Mouse (Mus musculus) liver, embryonic 14.5 days (tissue): ENCODE measurements at regions not wholly inside any gene's neighbourhood (a gene's known extent, or its start where the extent isn't known, plus 50 kb on each side); places are given as distances from the start of the nearest gene placed in this dataset.

Experiments
- ATAC-seq: fragments of 200-750 bp; cut with Nextera tagmentation; 2 replicates; pipeline ENCODE4 v1.8.0; 2017; ENCODE audit warnings: moderate number of reproducible peaks, mild to moderate bottlenecking, moderate library complexity; ENCODE audit not compliant: insufficient read depth
- DNase-seq, 3 experiments: peaks; one replicate each; pipeline ENCODE4 v3.0.0-alpha.2; 2012 to 2013; ENCODE audit warnings: low read depth in 3 of 3, low spot score in 3 of 3
- H3K27ac ChIP-seq: fragments of 300-500 bp; sonication (generic); 2 replicates; pipeline ENCODE4 v1.5.1; 2014; ENCODE audit warnings: moderate library complexity, mild to moderate bottlenecking, control low read depth, inconsistent platforms
- H3K27me3 ChIP-seq: fragments of 300-500 bp; sonication (generic); 2 replicates; pipeline ENCODE4 v1.6.1; 2014; ENCODE audit warnings: mild to moderate bottlenecking, low read length, moderate library complexity; ENCODE audit not compliant: control insufficient read depth, insufficient read depth
- H3K36me3 ChIP-seq: fragments of 300-500 bp; sonication (generic); replicated peaks from 2 replicates; pipeline ENCODE4 v1.6.1; 2014; ENCODE audit warnings: low read depth; ENCODE audit not compliant: control insufficient read depth, insufficient read depth
- H3K4me1 ChIP-seq, 2 experiments: fragments of 200-500 bp in 1 of 2; fragments of 300-500 bp in 1 of 2; sonication (generic) in 1 of 2; replicated peaks; 2 replicates each; pipeline ENCODE4 v1.6.1; 2012 to 2014; ENCODE audit warnings: antibody characterized with exemption in 1 of 2, inconsistent platforms in 1 of 2, low read length in 1 of 2; ENCODE audit not compliant: control insufficient read depth in 2 of 2, insufficient read depth in 2 of 2
- H3K4me2 ChIP-seq: fragments of 300-500 bp; sonication (generic); 2 replicates; pipeline ENCODE4 v1.6.1; 2014; ENCODE audit warnings: low read depth, mild to moderate bottlenecking, control low read depth, moderate library complexity
- H3K4me3 ChIP-seq, 2 experiments: fragments of 200-500 bp in 1 of 2; fragments of 300-500 bp in 1 of 2; sonication (generic) in 1 of 2; 2 replicates each; pipeline ENCODE4 v1.5.1; 2012 to 2014; ENCODE audit warnings: low read depth in 2 of 2, low read length in 2 of 2, mild to moderate bottlenecking in 2 of 2, control low read depth in 1 of 2, inconsistent platforms in 1 of 2, moderate library complexity in 1 of 2; ENCODE audit not compliant: insufficient read depth in 1 of 2
- H3K9ac ChIP-seq: fragments of 300-500 bp; sonication (generic); replicated peaks from 2 replicates; pipeline ENCODE4 v1.6.1; 2014; ENCODE audit warnings: mild to moderate bottlenecking, control low read depth, moderate library complexity
- H3K9me3 ChIP-seq: fragments of 300-500 bp; sonication (generic); 2 replicates; pipeline ENCODE4 v1.6.1; 2016; ENCODE audit warnings: low read length, mixed read lengths; ENCODE audit not compliant: control insufficient read depth
- CTCF ChIP-seq: IDR thresholded peaks from 2 replicates; pipeline ENCODE4 v1.5.1; 2016; ENCODE audit warnings: antibody characterized with exemption, low read depth, control low read depth
- EP300 ChIP-seq: IDR thresholded peaks from 2 replicates; pipeline ENCODE4 v1.6.1; 2016; ENCODE audit warnings: antibody characterized with exemption, low read depth
- WGBS: fragments of 180-500 bp; shearing (Covaris S2); extraction: QIAGEN DNeasy Blood & Tissue Kit; methylation state at CpG from one replicate; pipeline ENCODE4 v1.1.7; 2014; ENCODE audit not compliant: insufficient replicate concordance; 5-methylcytosine and 5-hydroxymethylcytosine counted together

- ATAC-seq (no peak), DNase-seq (no peak)
- H3K9me3 ChIP-seq, result no peaks in the 10 kb centered on the region
- no peak for TF ChIP-seq CTCF
- TF ChIP-seq EP300, result no peak
- no peaks in the 10 kb centered on the region for H3K36me3 ChIP-seq
- no peak overlapping the region for H3K27ac ChIP-seq
- no peaks in the 10 kb centered on the region for H3K27me3 ChIP-seq
- H3K4me1 ChIP-seq, result no peaks in the 10 kb centered on the region; a peak in 1 of 4 replicates
- no peak overlapping the region for H3K4me3 ChIP-seq
- H3K9ac ChIP-seq, result no peak overlapping the region
- H3K4me2 ChIP-seq, result no peak overlapping the region
- 84% methylated on average over 12 of the region's 12 CpGs for WGBS
Measured at GRCm38 (mm10) chr8:15244770-15245485, 199.1 kb upstream of the BB014433 start.

- 48% methylated on average over 3 of the region's 3 CpGs for WGBS
- Histone ChIP-seq H3K27ac (no peak overlapping the region), H3K4me3 (no peak overlapping the region), H3K4me1 (no peaks in the 10 kb centered on the region), H3K4me2 (no peak overlapping the region), H3K36me3 (no peaks in the 10 kb centered on the region), H3K27me3 (no peaks in the 10 kb centered on the region), H3K9ac (no peak overlapping the region), H3K9me3 (no peaks in the 10 kb centered on the region)
- no peak for ATAC-seq
- DNase-seq, result no peak
- TF ChIP-seq EP300 (no peak), CTCF (no peak)
Measured at GRCm38 (mm10) chr8:15235410-15235809, 189.5 kb upstream of the BB014433 start.

- no peak overlapping the region for H3K9ac ChIP-seq
- no peaks in the 10 kb centered on the region for H3K9me3 ChIP-seq
- no peaks in the 10 kb centered on the region for H3K36me3 ChIP-seq
- ATAC-seq, result no peak
- no peak for DNase-seq
- no peak overlapping the region for H3K4me3 ChIP-seq
- no peak overlapping the region for H3K4me2 ChIP-seq
- no peak for TF ChIP-seq CTCF
- no peak for TF ChIP-seq EP300
- no peaks in the 10 kb centered on the region for H3K27me3 ChIP-seq
- 47% methylated on average over 8 of the region's 8 CpGs for WGBS
- no peak overlapping the region for H3K27ac ChIP-seq
- H3K4me1 ChIP-seq, result no peaks in the 10 kb centered on the region
Measured at GRCm38 (mm10) chr8:15233241-15233640, 187.4 kb upstream of the BB014433 start.

GRCm38 (mm10) chr8:15230217-15230616 is 184.3 kb upstream of the BB014433 start:
- no peak overlapping the region for H3K4me2 ChIP-seq
- H3K27ac ChIP-seq, result no peak overlapping the region
- H3K36me3 ChIP-seq, result no peaks in the 10 kb centered on the region
- H3K9ac ChIP-seq, result no peak overlapping the region
- no peaks in the 10 kb centered on the region for H3K27me3 ChIP-seq
- 43% methylated on average over 2 of the region's 2 CpGs for WGBS
- DNase-seq (no peak), ATAC-seq (no peak)
- H3K4me1 ChIP-seq, result no peaks in the 10 kb centered on the region
- no peak for TF ChIP-seq EP300
- no peak for TF ChIP-seq CTCF
- no peak overlapping the region for H3K4me3 ChIP-seq
- no peaks in the 10 kb centered on the region for H3K9me3 ChIP-seq

GRCm38 (mm10) chr8:15221211-15221912 is 175.5 kb upstream of the BB014433 start:
- no peak overlapping the region for H3K27ac ChIP-seq
- H3K9me3 ChIP-seq, result no peaks in the 10 kb centered on the region
- 33% methylated on average over 13 of the region's 13 CpGs for WGBS
- DNase-seq (no peak), ATAC-seq (no peak)
- no peak for TF ChIP-seq EP300
- TF ChIP-seq CTCF, result peak; percentile 64
- H3K36me3 ChIP-seq, result no peaks in the 10 kb centered on the region
- H3K4me2 ChIP-seq, result no peak overlapping the region
- H3K27me3 ChIP-seq, result no peaks in the 10 kb centered on the region
- H3K4me1 ChIP-seq, result no peaks in the 10 kb centered on the region
- H3K4me3 ChIP-seq, result no peak overlapping the region
- no peak overlapping the region for H3K9ac ChIP-seq
